Mouse (Mus musculus) CD4-positive naive resting alpha-beta T cell, adult 76 days (primary cell): ENCODE results near the gene Nptxr. TPM values are rescaled to one million over a fixed set of nuclear protein-coding genes. Genes with fewer than 3 reads are reported as not detected.

Experiments used
- total RNA-seq: library from RNA; stranded (reverse); gene quantifications from one replicate; pipeline ENCODE4 v1.2.4, GENCODE M21; 2023

Gene Nptxr
- 0.32 TPM for total RNA-seq

DNA sequence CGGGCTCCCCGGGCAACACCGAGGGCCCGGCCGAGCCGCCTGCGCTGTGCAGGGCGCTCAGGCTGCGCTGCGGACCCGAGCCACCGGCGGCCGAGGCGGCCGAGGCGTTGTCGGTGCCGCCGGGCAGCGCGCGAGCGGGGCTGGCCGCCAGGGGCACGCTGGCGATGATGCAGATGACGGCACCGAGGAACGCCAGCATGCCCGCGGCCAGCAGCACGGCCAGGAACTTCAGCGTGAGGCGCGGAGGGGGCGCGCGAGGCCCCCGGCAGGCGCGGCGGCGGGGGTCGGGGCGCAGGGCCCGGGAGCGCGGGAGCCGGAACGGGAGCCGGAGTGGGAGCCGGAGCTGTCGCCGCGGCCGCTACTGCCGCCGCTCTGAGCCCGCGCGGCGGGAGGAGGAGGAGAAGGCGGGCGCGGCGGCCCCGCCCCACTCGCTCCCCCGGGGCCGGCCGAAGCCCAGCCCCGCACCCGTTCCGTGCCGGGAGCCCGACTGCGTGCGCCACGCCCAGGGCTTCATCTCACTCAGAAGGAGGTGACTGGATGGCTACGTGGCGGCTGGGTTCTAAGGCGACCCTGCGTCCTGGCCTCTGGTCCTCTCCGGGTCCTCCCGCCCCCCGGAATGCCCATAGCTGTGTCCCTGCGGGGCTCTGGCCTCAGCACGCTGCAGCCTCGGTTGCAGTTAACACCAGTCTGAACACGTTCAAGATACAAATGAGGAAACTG, at the start of gene Nptxr:
TSS of gene Nptxr (minus strand) at position 415 of the 720 bp plus-strand sequence.

DNA sequence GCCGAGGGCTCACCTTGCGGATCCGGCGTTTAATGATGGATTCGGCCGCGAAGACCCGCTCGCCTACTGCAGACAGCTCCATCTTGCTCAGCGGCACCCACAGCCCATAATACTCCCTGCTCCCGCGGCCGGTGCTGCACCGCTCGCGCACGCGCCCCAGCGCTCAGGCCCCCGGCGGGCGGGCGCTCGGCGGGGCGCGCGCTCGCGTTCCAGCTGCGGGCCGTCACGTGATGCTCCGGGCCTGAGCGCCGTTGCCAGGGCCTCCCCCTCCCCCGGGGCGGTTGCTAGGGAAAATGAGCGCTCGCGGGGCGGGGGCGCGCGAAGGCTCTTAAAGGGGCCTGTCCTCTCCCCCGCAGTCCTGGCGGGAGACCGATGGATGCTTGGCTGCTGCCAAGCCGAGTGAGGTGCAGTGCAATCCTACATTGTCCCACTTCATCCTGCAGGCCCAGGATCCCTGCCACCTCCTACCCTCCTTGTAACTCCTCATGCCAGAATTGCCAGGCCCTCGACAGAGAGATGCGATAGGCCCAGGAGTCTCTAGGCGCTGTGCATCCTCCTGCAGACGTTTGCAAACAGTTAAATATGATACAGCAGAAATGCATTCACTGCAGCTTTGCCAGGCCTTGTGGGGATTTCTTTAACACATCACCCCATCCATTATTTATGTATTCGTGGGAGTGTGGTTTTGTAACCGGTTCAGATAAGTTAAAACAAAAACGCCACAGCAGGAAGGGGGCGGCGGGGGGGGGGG, 29.7 kb upstream of the Nptxr start, which contains the start of the genes Npcd and Cbx6:
TSS of gene Npcd (minus strand) at position 108 of the 751 bp plus-strand sequence.
TSS of gene Cbx6 (minus strand) at position 559 of the 751 bp plus-strand sequence.

DNA sequence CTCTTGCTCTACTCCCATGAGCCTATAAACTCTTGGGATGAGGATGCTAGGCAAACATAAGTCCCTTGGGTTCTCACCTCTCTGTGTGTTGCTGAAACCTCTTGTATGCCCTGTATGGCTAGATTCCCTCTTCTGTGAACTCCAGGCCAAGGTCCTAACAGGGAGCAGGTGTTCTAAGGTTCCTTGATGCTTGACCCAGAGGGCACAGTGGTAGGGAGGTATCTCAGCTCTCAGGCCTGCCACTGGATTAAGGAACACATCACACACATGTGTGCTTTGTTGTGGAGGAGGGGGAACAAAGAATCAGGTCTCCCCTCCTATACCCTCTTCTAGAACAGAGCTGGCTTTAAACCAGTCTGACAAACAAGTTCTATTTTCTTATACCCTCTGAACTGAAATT, 26.8 kb downstream of the Nptxr start, which contains the start of gene Dnal4:
TSS of gene Dnal4 (minus strand) at position 101 of the 400 bp plus-strand sequence.

DNA sequence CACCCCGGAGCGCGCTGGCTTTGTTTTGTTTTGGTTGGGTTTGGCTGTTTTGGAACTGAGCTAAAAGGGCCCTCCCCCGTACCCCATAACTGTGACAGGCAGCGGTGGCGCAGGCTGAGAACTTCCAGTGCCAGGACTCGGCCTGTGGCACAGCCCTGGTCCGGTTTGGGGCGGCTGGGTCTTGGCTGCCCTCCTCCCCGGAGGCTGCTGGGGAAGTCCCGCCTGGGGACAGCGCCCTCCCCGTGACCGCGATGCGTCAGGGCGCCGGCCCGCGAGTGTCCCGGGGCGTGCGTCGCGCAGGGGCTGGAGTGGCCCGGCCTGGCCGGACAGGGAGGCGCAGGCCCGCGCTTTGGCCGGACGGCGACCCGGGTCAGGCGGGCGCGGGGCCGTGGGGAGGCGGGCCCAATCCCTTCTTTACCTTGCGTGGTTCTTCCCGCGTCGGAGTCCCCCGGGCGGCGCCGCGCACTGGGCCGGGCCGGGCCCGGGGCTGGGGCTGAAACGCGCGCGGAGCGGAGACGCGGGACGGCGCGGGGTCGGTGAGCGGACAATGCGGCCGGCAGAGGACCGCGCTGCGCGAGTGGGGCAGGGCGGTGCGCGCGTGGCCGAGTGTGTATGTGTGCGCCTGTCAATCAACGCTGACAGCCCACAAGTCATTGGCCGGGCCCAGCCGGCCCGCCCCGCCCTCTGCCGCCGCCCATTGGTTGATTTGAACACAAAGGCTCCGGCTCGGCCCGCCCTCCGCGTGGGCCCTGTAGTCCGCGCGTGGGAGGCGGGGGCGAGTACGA, 62.5 kb downstream of the Nptxr start, which contains the start of gene Sun2:
TSS of gene Sun2 (minus strand) at position 616 of the 785 bp plus-strand sequence.

Other genes with a start within 250 kb of the Nptxr start
- gene Dmc1, start 199.7 kb downstream of the Nptxr start, total RNA-seq, result not detected
- 0.21 TPM for gene Fam227a, start 145.8 kb downstream of the Nptxr start, total RNA-seq
- gene Cby1, start 145.6 kb downstream of the Nptxr start, total RNA-seq, result 4.8 TPM
- gene Tomm22, start 133.9 kb downstream of the Nptxr start, total RNA-seq, result 104 TPM
- 28.1 TPM for gene Josd1, start 116.8 kb downstream of the Nptxr start, total RNA-seq
- gene Gtpbp1, start 113.9 kb downstream of the Nptxr start, total RNA-seq, result 133 TPM
- gene Sun2, start 62.2 kb downstream of the Nptxr start, total RNA-seq, result 409 TPM
- gene Dnal4, start 26.9 kb downstream of the Nptxr start, total RNA-seq, result 6.2 TPM
- not detected for gene Npcd, start 29.5 kb upstream of the Nptxr start, total RNA-seq
- gene Cbx6, start 29.9 kb upstream of the Nptxr start, total RNA-seq, result 13.4 TPM
- gene Apobec3, start 86.9 kb upstream of the Nptxr start, total RNA-seq, result 84.9 TPM
- gene Cbx7, start 166.4 kb upstream of the Nptxr start, total RNA-seq, result 136 TPM
- gene Pdgfb, start 210.2 kb upstream of the Nptxr start, total RNA-seq, result 1.3 TPM